Mouse (Mus musculus) lung, postnatal 25 days (tissue): ENCODE measurements around the gene Wdr4.
"Not testable (repeated sequence)": the region's sequence is repeated elsewhere in the genome, so short reads cannot be mapped to it uniquely, and the experiment has no call there.

Source experiments
- DNase-seq: peaks from one replicate; pipeline ENCODE4 v3.0.0; 2022; ENCODE audit warnings: low spot score

Gene Wdr4

GRCm38 (mm10) chr17:31535871-31536629 is 16.3 kb upstream of the Wdr4 start:
- DNase-seq = peak; percentile 73

GRCm38 (mm10) chr17:31535358-31535757 is 15.6 kb upstream of the Wdr4 start:
- no peak for DNase-seq

- not testable (repeated sequence) for DNase-seq
Measured at GRCm38 (mm10) chr17:31532331-31532730, 12.6 kb upstream of the Wdr4 start.

GRCm38 (mm10) chr17:31531441-31532158 is 11.8 kb upstream of the Wdr4 start:
- no peak for DNase-seq

GRCm38 (mm10) chr17:31529314-31529713 is 9.5 kb upstream of the Wdr4 start:
- peak; percentile 31 for DNase-seq

- DNase-seq = no peak
Measured at GRCm38 (mm10) chr17:31525816-31526215, 6.0 kb upstream of the Wdr4 start.

- DNase-seq = no peak
Measured at GRCm38 (mm10) chr17:31525114-31525513, 5.3 kb upstream of the Wdr4 start.

GRCm38 (mm10) chr17:31521948-31522347 is 2.2 kb upstream of the Wdr4 start:
- no peak for DNase-seq

GRCm38 (mm10) chr17:31520895-31521294 is 1.1 kb upstream of the Wdr4 start:
- no peak for DNase-seq

- no peak for DNase-seq
Measured at GRCm38 (mm10) chr17:31519344-31519945, 335 bp downstream of the Wdr4 start.

- no peak for DNase-seq
Measured at GRCm38 (mm10) chr17:31514696-31515095, 5.1 kb downstream of the Wdr4 start.

GRCm38 (mm10) chr17:31512593-31512992 is 7.2 kb downstream of the Wdr4 start:
- no peak for DNase-seq

- peak; percentile 83 for DNase-seq
Measured at GRCm38 (mm10) chr17:31511792-31512495, 7.8 kb downstream of the Wdr4 start.

- no peak for DNase-seq
Measured at GRCm38 (mm10) chr17:31510944-31511343, 8.8 kb downstream of the Wdr4 start.

- no peak for DNase-seq
Measured at GRCm38 (mm10) chr17:31506282-31506681, 13.5 kb downstream of the Wdr4 start.

GRCm38 (mm10) chr17:31505013-31505412 is 14.8 kb downstream of the Wdr4 start:
- no peak for DNase-seq

GRCm38 (mm10) chr17:31503936-31504335 is 15.8 kb downstream of the Wdr4 start:
- no peak for DNase-seq

- DNase-seq = no peak
Measured at GRCm38 (mm10) chr17:31503337-31503736, 16.4 kb downstream of the Wdr4 start.

GRCm38 (mm10) chr17:31502261-31502927 is 17.4 kb downstream of the Wdr4 start:
- no peak for DNase-seq

GRCm38 (mm10) chr17:31500908-31501307 is 18.9 kb downstream of the Wdr4 start:
- no peak for DNase-seq

GRCm38 (mm10) chr17:31500416-31500815 is 19.4 kb downstream of the Wdr4 start:
- DNase-seq = peak; percentile 42

- DNase-seq = no peak
Measured at GRCm38 (mm10) chr17:31499725-31500124, 20.1 kb downstream of the Wdr4 start.
